Mouse (Mus musculus): ENCODE measurements around the gene Vangl1. TPM values are rescaled to one million over a fixed set of nuclear protein-coding genes. Genes with fewer than 3 reads are reported as not detected.

The Vangl1 gene
- polyA plus RNA-seq, 1 experiment from 2014 or later: 22.9 TPM

DNA sequence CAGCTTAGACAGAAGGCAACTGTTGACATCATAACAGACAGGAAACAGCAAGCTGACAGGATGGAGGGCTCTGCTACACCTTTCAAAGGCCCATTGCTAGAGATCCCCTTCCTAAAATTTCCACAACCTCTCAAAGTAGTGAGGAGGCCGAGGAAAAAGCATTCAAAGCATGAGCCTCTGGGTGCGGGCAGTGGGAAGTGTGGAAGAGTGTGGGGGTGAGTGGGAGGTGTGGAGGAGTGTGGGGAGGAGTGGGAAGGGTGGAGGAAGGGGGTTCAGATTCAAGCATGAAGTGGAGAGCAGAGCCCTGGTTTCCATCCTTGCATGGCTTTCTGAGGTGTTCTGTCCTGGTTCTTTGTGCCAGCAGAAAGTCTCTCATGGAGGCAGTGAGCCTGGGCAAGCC is 13.8 kb upstream of the Vangl1 start:
- Histone ChIP-seq H3K4me3 (ENCODE audit: low read length) (no peak overlapping the region), H3K36me3 (ENCODE audit: control insufficient read depth, insufficient read depth) (no peaks in the 10 kb centered on the region), H3K4me2 (ENCODE audit: low read depth, low read length) (no peak overlapping the region), H3K9ac (ENCODE audit: low read length) (no peak overlapping the region), H3K9me3 (replicated peaks; ENCODE audit: control insufficient read depth, low read length) (no peaks in the 10 kb centered on the region), H3K4me1 (ENCODE audit: control insufficient read depth, insufficient read depth, low read length) (no peaks in the 10 kb centered on the region), H3K27me3 (ENCODE audit: control insufficient read depth, insufficient read depth, low read length) (no peaks in the 10 kb centered on the region), H3K27ac (ENCODE audit: low read length) (no peak overlapping the region)
- ATAC-seq (replicated peaks; ENCODE audit: extremely low read depth, insufficient read depth, low FRiP score): no peak
- WGBS: 63% methylated on average over 2 of the region's 2 CpGs

DNA sequence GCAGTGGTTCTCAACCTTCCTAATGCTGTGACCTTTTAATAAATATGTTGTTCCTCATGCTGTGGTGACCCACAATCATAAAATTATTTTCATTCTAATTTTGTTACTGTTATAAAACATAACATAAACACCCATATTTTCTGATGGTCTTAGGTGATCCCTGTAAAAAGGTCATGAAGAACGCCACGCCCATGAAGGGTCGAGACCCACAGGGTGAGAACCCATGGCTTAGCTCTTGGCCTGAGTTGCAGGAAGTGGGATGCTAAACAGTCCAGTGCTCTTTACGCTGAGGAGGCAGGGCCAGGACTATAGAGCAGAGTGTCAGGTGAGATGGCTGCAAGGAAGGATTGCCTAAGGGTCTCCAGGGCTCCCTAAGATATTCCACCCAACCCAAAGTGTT is 10.2 kb upstream of the Vangl1 start:
- no peaks in the 10 kb centered on the region for H3K27me3 ChIP-seq (ENCODE audit: control insufficient read depth, insufficient read depth, low read length)
- no peaks in the 10 kb centered on the region for H3K9me3 ChIP-seq (replicated peaks; ENCODE audit: control insufficient read depth, low read length)
- 89% methylated on average over 4 of the region's 4 CpGs for WGBS
- no peak overlapping the region for H3K9ac ChIP-seq (ENCODE audit: low read length)
- no peak overlapping the region for H3K4me3 ChIP-seq (ENCODE audit: low read length)
- H3K27ac ChIP-seq (ENCODE audit: low read length): no peak overlapping the region
- no peaks in the 10 kb centered on the region for H3K4me1 ChIP-seq (ENCODE audit: control insufficient read depth, insufficient read depth, low read length)
- ATAC-seq (replicated peaks; ENCODE audit: extremely low read depth, insufficient read depth, low FRiP score): no peak
- no peak overlapping the region for H3K4me2 ChIP-seq (ENCODE audit: low read depth, low read length)
- no peaks in the 10 kb centered on the region for H3K36me3 ChIP-seq (ENCODE audit: control insufficient read depth, insufficient read depth)

DNA sequence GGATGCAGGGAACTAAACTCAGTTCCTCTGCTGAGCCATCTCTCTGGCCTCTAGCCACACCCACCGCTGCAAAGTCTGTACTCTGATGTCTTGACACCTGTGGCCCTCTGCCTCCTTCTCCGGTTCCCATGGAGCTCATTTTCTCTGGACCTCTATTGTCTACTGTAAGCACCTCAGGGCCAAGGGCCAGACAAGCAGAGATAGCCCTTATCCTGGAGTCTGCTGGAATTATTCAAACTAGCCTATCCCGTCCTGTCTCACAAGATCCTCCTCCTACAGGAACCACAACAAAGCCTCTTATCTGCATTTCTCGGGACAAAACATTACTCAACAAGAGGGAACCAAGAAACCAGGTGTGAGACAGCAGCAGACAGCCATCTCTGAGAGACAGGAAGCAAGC is 9.8 kb upstream of the Vangl1 start:
- 38% methylated on average over 4 of the region's 4 CpGs for WGBS
- Histone ChIP-seq H3K27me3 (ENCODE audit: control insufficient read depth, insufficient read depth, low read length) (no peaks in the 10 kb centered on the region), H3K4me3 (ENCODE audit: low read length) (no peak overlapping the region), H3K4me2 (ENCODE audit: low read depth, low read length) (no peak overlapping the region), H3K36me3 (ENCODE audit: control insufficient read depth, insufficient read depth) (no peaks in the 10 kb centered on the region), H3K27ac (ENCODE audit: low read length) (no peak overlapping the region), H3K9ac (ENCODE audit: low read length) (no peak overlapping the region), H3K4me1 (ENCODE audit: control insufficient read depth, insufficient read depth, low read length) (no peaks in the 10 kb centered on the region), H3K9me3 (replicated peaks; ENCODE audit: control insufficient read depth, low read length) (no peaks in the 10 kb centered on the region)
- ATAC-seq (replicated peaks; ENCODE audit: extremely low read depth, insufficient read depth, low FRiP score): no peak

DNA sequence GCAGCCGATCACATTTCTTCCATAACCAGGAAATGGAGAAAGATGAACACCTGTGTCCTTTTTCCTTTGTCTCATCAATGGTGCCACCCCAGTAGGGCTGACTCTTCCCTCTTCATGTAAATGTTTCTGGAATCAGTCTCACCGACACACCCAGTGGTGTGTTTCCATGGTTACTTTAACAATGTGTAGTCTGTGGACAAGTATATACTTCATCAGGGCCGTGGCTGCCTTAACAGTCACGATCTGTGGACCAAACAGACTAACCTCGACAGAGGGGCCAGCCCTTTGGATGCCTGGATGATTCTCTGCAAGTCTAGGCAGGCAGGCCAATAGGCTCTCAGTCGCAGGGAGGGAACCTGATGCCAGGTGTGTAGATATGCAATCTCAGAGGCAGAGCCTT is 8.4 kb upstream of the Vangl1 start:
- Histone ChIP-seq H3K9me3 (replicated peaks; ENCODE audit: control insufficient read depth, low read length) (no peaks in the 10 kb centered on the region), H3K4me3 (ENCODE audit: low read length) (no peak overlapping the region), H3K4me1 (ENCODE audit: control insufficient read depth, insufficient read depth, low read length) (0 out of 2 replicates have a peak, but pooled peaks cover under 1% of the 10 kb centered on the region), H3K36me3 (ENCODE audit: control insufficient read depth, insufficient read depth) (no peaks in the 10 kb centered on the region), H3K9ac (ENCODE audit: low read length) (no peak overlapping the region), H3K27me3 (ENCODE audit: control insufficient read depth, insufficient read depth, low read length) (no peaks in the 10 kb centered on the region), H3K27ac (ENCODE audit: low read length) (no peak overlapping the region), H3K4me2 (ENCODE audit: low read depth, low read length) (no peak overlapping the region)
- ATAC-seq (replicated peaks; ENCODE audit: extremely low read depth, insufficient read depth, low FRiP score): no peak
- WGBS: 61% methylated on average over 6 of the region's 6 CpGs

DNA sequence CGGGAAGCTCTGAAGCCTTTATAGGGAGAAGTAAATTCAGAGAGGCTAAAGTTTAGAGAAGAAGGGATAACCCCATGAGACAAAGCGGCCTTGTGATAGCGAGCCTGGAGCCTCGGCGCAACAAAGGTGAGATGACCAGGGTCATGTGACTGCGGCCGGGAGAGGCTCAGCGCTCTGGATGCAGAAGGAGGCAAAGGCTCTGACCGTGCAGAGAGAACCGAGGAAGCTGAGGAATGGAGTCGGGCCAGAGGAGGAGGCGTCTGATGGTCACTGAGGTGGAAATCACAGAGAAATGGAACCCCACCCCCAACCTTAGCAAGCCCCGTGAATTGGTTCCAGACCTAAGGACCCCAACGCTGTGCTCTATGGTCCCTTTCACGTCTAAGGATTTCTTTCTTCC is 7.8 kb upstream of the Vangl1 start:
- no peak overlapping the region for H3K27ac ChIP-seq (ENCODE audit: low read length)
- WGBS: 87% methylated on average over 15 of the region's 15 CpGs
- no peaks in the 10 kb centered on the region for H3K9me3 ChIP-seq (replicated peaks; ENCODE audit: control insufficient read depth, low read length)
- H3K27me3 ChIP-seq (ENCODE audit: control insufficient read depth, insufficient read depth, low read length): no peaks in the 10 kb centered on the region
- no peak overlapping the region for H3K9ac ChIP-seq (ENCODE audit: low read length)
- ATAC-seq (replicated peaks; ENCODE audit: extremely low read depth, insufficient read depth, low FRiP score): no peak
- H3K4me3 ChIP-seq (ENCODE audit: low read length): no peak overlapping the region
- no peak overlapping the region for H3K4me2 ChIP-seq (ENCODE audit: low read depth, low read length)
- H3K4me1 ChIP-seq (ENCODE audit: control insufficient read depth, insufficient read depth, low read length): 0 out of 2 replicates have a peak, but pooled peaks cover 2% of the 10 kb centered on the region
- no peaks in the 10 kb centered on the region for H3K36me3 ChIP-seq (ENCODE audit: control insufficient read depth, insufficient read depth)

DNA sequence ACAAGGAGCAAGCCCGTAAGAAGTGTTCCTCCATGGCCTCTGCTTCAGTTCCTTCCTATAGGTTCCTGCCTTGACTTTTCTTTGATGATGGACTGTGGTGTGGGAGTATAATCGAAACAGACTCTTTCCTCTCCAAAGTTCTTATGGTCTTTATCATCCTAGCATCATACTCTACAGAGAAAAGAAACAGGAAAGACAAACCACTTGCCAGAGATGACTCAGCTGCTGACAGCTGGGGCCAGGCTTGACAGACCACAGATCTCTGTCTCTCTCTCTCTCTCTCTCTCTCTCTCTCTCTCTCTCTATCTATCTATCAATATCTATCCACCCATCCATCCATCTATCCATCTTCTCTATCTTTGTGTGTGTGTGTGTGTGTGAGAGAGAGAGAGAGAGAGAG is 6.8 kb upstream of the Vangl1 start:
- 65% methylated on average over 2 of the region's 2 CpGs for WGBS
- Histone ChIP-seq H3K4me1 (ENCODE audit: control insufficient read depth, insufficient read depth, low read length) (0 out of 2 replicates have a peak, but pooled peaks cover 2% of the 10 kb centered on the region), H3K9ac (ENCODE audit: low read length) (no peak overlapping the region), H3K27me3 (ENCODE audit: control insufficient read depth, insufficient read depth, low read length) (no peaks in the 10 kb centered on the region), H3K4me2 (ENCODE audit: low read depth, low read length) (no peak overlapping the region), H3K36me3 (ENCODE audit: control insufficient read depth, insufficient read depth) (no peaks in the 10 kb centered on the region), H3K9me3 (replicated peaks; ENCODE audit: control insufficient read depth, low read length) (no peaks in the 10 kb centered on the region), H3K4me3 (ENCODE audit: low read length) (no peak overlapping the region), H3K27ac (ENCODE audit: low read length) (no peak overlapping the region)
- no peak for ATAC-seq (replicated peaks; ENCODE audit: extremely low read depth, insufficient read depth, low FRiP score)

DNA sequence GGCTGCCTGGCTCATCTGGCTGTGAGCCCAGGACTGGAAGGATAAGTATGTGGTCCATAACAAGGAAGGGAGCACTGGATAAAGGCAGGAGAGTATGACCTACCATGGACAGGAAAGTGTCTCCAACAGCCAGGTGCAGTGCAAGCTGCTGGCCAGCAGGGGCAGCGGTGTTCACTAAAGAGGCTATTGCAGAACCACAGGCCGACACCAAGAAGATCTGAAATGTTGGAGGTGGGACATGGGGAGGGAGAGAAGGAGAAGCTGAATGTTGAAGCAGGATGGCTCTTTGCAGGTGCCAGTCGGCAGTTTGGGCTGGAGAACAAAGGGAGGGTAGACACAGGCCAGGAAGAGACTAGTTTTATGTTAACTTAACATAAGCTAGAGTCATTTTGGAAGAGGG is 6.3 kb upstream of the Vangl1 start:
- 59% methylated on average over 3 of the region's 3 CpGs for WGBS
- no peaks in the 10 kb centered on the region for H3K36me3 ChIP-seq (ENCODE audit: control insufficient read depth, insufficient read depth)

DNA sequence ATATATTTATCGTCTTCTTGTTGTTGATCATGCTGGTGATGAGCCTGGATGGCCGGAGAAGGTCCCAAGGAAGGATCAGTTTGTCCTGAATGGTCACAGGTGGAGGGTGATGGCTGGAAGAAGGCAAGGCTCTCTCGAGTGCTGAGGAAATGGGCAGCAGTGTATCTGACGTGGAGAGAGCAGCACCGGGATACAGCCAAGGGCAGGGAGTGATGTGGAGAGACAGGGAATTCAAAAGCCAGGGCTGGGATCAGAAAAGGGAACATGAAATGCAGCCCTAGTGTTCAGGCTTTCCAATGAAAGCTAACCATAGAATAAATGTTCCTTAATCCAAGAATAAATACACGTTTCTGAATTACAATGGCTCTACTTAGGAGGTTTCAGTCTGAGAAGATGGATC is 4.4 kb upstream of the Vangl1 start:
- ATAC-seq (replicated peaks; ENCODE audit: extremely low read depth, insufficient read depth, low FRiP score): no peak
- WGBS: 72% methylated on average over 6 of the region's 6 CpGs
- no peak overlapping the region for H3K27ac ChIP-seq (ENCODE audit: low read length)
- 0 out of 2 replicates have a peak, but pooled peaks cover 3% of the 10 kb centered on the region for H3K27me3 ChIP-seq (ENCODE audit: control insufficient read depth, insufficient read depth, low read length)
- H3K9ac ChIP-seq (ENCODE audit: low read length): no peak overlapping the region
- no peak overlapping the region for H3K4me2 ChIP-seq (ENCODE audit: low read depth, low read length)
- no peak overlapping the region for H3K4me3 ChIP-seq (ENCODE audit: low read length)
- H3K36me3 ChIP-seq (ENCODE audit: control insufficient read depth, insufficient read depth): no peaks in the 10 kb centered on the region
- no peaks in the 10 kb centered on the region for H3K9me3 ChIP-seq (replicated peaks; ENCODE audit: control insufficient read depth, low read length)
- H3K4me1 ChIP-seq (ENCODE audit: control insufficient read depth, insufficient read depth, low read length): peaks cover 9% of the 10 kb centered on the region

More for the DNA sequence above, 6.3 kb upstream of the Vangl1 start:
- Histone ChIP-seq H3K4me2 (ENCODE audit: low read depth, low read length) (no peak overlapping the region), H3K9me3 (replicated peaks; ENCODE audit: control insufficient read depth, low read length) (no peaks in the 10 kb centered on the region), H3K9ac (ENCODE audit: low read length) (no peak overlapping the region), H3K4me3 (ENCODE audit: low read length) (no peak overlapping the region), H3K27ac (ENCODE audit: low read length) (no peak overlapping the region), H3K27me3 (ENCODE audit: control insufficient read depth, insufficient read depth, low read length) (0 out of 2 replicates have a peak, but pooled peaks cover 2% of the 10 kb centered on the region), H3K4me1 (ENCODE audit: control insufficient read depth, insufficient read depth, low read length) (0 out of 2 replicates have a peak, but pooled peaks cover 2% of the 10 kb centered on the region)
- no peak for ATAC-seq (replicated peaks; ENCODE audit: extremely low read depth, insufficient read depth, low FRiP score)

DNA sequence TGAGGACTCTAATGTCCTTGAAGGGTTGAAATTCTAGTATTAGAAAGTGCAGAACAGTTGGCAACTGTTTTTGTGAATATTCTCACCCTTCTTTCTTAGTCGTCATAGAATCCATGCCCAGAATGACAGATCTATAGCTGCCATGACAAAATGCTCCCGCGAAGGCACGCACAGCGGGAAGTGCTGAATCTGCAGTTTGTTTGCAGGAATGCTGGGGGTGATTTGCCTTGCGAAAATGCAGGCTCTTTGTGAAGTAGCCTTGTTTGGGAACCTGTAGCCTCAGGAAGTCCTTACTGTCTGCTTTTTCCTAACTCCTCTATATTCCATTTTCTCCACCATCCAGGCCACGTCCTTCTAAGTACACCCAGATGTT is 951 bp upstream of the Vangl1 start:
- Histone ChIP-seq H3K27me3 (ENCODE audit: control insufficient read depth, insufficient read depth, low read length) (0 out of 2 replicates have a peak, but pooled peaks cover 3% of the 10 kb centered on the region), H3K4me3 (ENCODE audit: low read length) (peak overlapping the region; percentile 84; the same call in 1 of the 2 replicates), H3K4me1 (ENCODE audit: control insufficient read depth, insufficient read depth, low read length) (peaks cover 19% of the 10 kb centered on the region), H3K9me3 (replicated peaks; ENCODE audit: control insufficient read depth, low read length) (no peaks in the 10 kb centered on the region), H3K4me2 (ENCODE audit: low read depth, low read length) (peak overlapping the region; percentile 86), H3K27ac (ENCODE audit: low read length) (no peak overlapping the region), H3K36me3 (ENCODE audit: control insufficient read depth, insufficient read depth) (no peaks in the 10 kb centered on the region), H3K9ac (ENCODE audit: low read length) (no peak overlapping the region)
- no peak for ATAC-seq (replicated peaks; ENCODE audit: extremely low read depth, insufficient read depth, low FRiP score)
- 29% methylated on average over 7 of the region's 7 CpGs for WGBS
